In genomic region chr3:57562996-57563506, GRCm38 (mm10) we compare ENCODE assay signal across 20 mouse cellular contexts. TPM values are rescaled to one million over a fixed set of nuclear protein-coding genes. Genes with fewer than 3 reads are reported as not detected.
DNase-seq lines count a peak whose midpoint lies in the region; ATAC-seq and TF ChIP-seq lines count a peak whose summit lies in the region.
"Had no signal": no experiment of that assay in that cellular context is flagged by ENCODE, and none has a peak within 500 bp of the region (broad histone marks: within the 10 kb centered on the region; RNA-seq: fewer than 3 reads in every experiment).

No protein-coding gene starts in this region.

- no peaks in the 10 kb centered on the region for H3K9me3 ChIP-seq in heart, embryonic 12.5 days (replicated peaks)
- no peaks in the 10 kb centered on the region for H3K9me3 ChIP-seq in lung, postnatal 0 days (ENCODE audit: low read length)
- no peaks in the 10 kb centered on the region for H3K9me3 ChIP-seq in embryonic facial prominence, embryonic 12.5 days
- H3K9me3 ChIP-seq in limb, embryonic 15.5 days = no peaks in the 10 kb centered on the region
- H3K9me3 ChIP-seq: liver, embryonic 13.5 days had no signal

- H3K4me2 ChIP-seq in heart, embryonic 12.5 days = no peak overlapping the region
- H3K4me2 ChIP-seq in lung, postnatal 0 days (replicated peaks; ENCODE audit: low read depth, low read length) = no peak overlapping the region
- no peak overlapping the region for H3K4me2 ChIP-seq in embryonic facial prominence, embryonic 12.5 days (replicated peaks)
- H3K4me2 ChIP-seq in limb, embryonic 15.5 days = no peak overlapping the region
- H3K4me2 ChIP-seq: liver, embryonic 13.5 days; midbrain, embryonic 11.5 days had no signal

- H3K27ac ChIP-seq in heart, embryonic 12.5 days (ENCODE audit: poor library complexity, severe bottlenecking) = peak overlapping the region; percentile 23; the same call in 1 of the 2 replicates
- H3K27ac ChIP-seq in lung, postnatal 0 days (ENCODE audit: low read length) = no peak overlapping the region
- H3K27ac ChIP-seq in embryonic facial prominence, embryonic 12.5 days = peak overlapping the region; percentile 68
- 0 out of 2 replicates have a peak overlapping the region, but pooled peaks have one; percentile 24 for H3K27ac ChIP-seq in limb, embryonic 15.5 days
- H3K27ac ChIP-seq: forebrain, embryonic 10.5 days; liver, embryonic 13.5 days had no signal

- no peaks in the 10 kb centered on the region for H3K27me3 ChIP-seq in heart, embryonic 12.5 days (replicated peaks)
- H3K27me3 ChIP-seq in lung, postnatal 0 days (replicated peaks; ENCODE audit: insufficient read depth, low read length) = no peaks in the 10 kb centered on the region
- H3K27me3 ChIP-seq in embryonic facial prominence, embryonic 12.5 days = no peaks in the 10 kb centered on the region
- no peaks in the 10 kb centered on the region for H3K27me3 ChIP-seq in limb, embryonic 15.5 days
- H3K27me3 ChIP-seq: liver, embryonic 13.5 days; Patski had no signal

- no peak for TF ChIP-seq EP300 in lung, postnatal 0 days (IDR thresholded peaks at IDR 0.05)

- intact Hi-C loops in heart, postnatal 10 days (cut with DNase I) = no loop called here

- peaks cover 27% of the 10 kb centered on the region for H3K4me1 ChIP-seq in heart, embryonic 12.5 days (replicated peaks)
- no peaks in the 10 kb centered on the region; the same call in 1 of the 2 replicates for H3K4me1 ChIP-seq in lung, postnatal 0 days (ENCODE audit: insufficient read depth, low read depth, low read length)
- peaks cover 7% of the 10 kb centered on the region for H3K4me1 ChIP-seq in embryonic facial prominence, embryonic 12.5 days
- H3K4me1 ChIP-seq in limb, embryonic 15.5 days = peaks cover 16% of the 10 kb centered on the region
- H3K4me1 ChIP-seq: liver, embryonic 13.5 days had no signal

- peaks cover 24% of the 10 kb centered on the region for H3K36me3 ChIP-seq in heart, embryonic 12.5 days
- H3K36me3 ChIP-seq in lung, postnatal 0 days (ENCODE audit: insufficient read depth, low read length) = no peaks in the 10 kb centered on the region
- H3K36me3 ChIP-seq in embryonic facial prominence, embryonic 12.5 days = no peaks in the 10 kb centered on the region
- peaks cover 26% of the 10 kb centered on the region for H3K36me3 ChIP-seq in limb, embryonic 15.5 days
- H3K36me3 ChIP-seq: liver, embryonic 13.5 days had no signal

- 82% methylated on average over 6 of the region's 6 CpGs for WGBS in heart, embryonic 12.5 days
- 75% methylated on average over 6 of the region's 6 CpGs for WGBS in lung, postnatal 0 days
- WGBS in embryonic facial prominence, embryonic 12.5 days = 44% methylated on average over 6 of the region's 6 CpGs
- 49% methylated on average over 6 of the region's 6 CpGs for WGBS in limb, embryonic 15.5 days

- H3K9ac ChIP-seq in heart, embryonic 12.5 days = no peak overlapping the region
- no peak overlapping the region for H3K9ac ChIP-seq in lung, postnatal 0 days (replicated peaks; ENCODE audit: low read depth)
- H3K9ac ChIP-seq in embryonic facial prominence, embryonic 12.5 days = no peak overlapping the region
- no peak overlapping the region for H3K9ac ChIP-seq in limb, embryonic 15.5 days
- H3K9ac ChIP-seq: liver, embryonic 13.5 days had no signal

- DNase-seq in heart, postnatal 10 days = no peak
- peak; percentile 38 for DNase-seq in lung, postnatal 0 days (ENCODE audit: low spot score)
- no peak for DNase-seq in lung, postnatal 10 days
- no peak for DNase-seq in liver
- no peak for DNase-seq in right cerebral cortex, adult 2 months (ENCODE audit: low spot score in 2 of 2)
- DNase-seq: cerebellum, postnatal 10 days; gastrocnemius, postnatal 10 days; heart, adult 18-20 months; heart, postnatal 4 days; kidney, postnatal 4 days; liver, embryonic 13.5 days; thymus, postnatal 4 days had no signal

- no peak for ATAC-seq in heart, embryonic 12.5 days (ENCODE audit: insufficient number of reproducible peaks, low FRiP score)
- peak; percentile 55; the same call in 1 of the 2 replicates for ATAC-seq in lung, postnatal 0 days
- ATAC-seq in embryonic facial prominence, embryonic 12.5 days (ENCODE audit: insufficient number of reproducible peaks, insufficient read depth, low FRiP score, low TSS enrichment) = no peak
- ATAC-seq in limb, embryonic 15.5 days (ENCODE audit: insufficient number of reproducible peaks, low FRiP score, low TSS enrichment, low read depth) = no peak
- ATAC-seq: hindbrain, embryonic 16.5 days; intestine, postnatal 0 days; Patski had no signal

- H3K4me3 ChIP-seq in heart, embryonic 12.5 days = no peak overlapping the region
- H3K4me3 ChIP-seq in lung, postnatal 0 days (ENCODE audit: low read depth, low read length) = no peak overlapping the region
- H3K4me3 ChIP-seq in embryonic facial prominence, embryonic 12.5 days = no peak overlapping the region
- H3K4me3 ChIP-seq in limb, embryonic 15.5 days = no peak overlapping the region
- H3K4me3 ChIP-seq: forebrain, embryonic 10.5 days; liver, embryonic 13.5 days had no signal

- no peak for TF ChIP-seq CTCF in lung, postnatal 0 days (IDR thresholded peaks at IDR 0.05)

RNA-seq across cellular contexts. Expression of gene Wwtr1, which starts 12.7 kb away (rescaled TPM):
- 15.3 and 17.6 TPM in 2 replicates for polyA plus RNA-seq in heart, embryonic 12.5 days (2016; fragmentation: Nextera tagmentation; extraction: Ambion mirVana)
- total RNA-seq in heart, postnatal 10 days (2021) = 10 to 100 TPM; 81.0 to 83.0 TPM
- polyA plus RNA-seq in lung, postnatal 0 days (2015; fragmentation: Nextera tagmentation; extraction: Ambion mirVana) = 53.6 and 56.0 TPM in 2 replicates
- polyA plus RNA-seq in embryonic facial prominence, embryonic 12.5 days (2016; fragmentation: Nextera tagmentation; extraction: Ambion mirVana) = 14.5 and 16.5 TPM in 2 replicates
- 36.2 and 39.4 TPM in 2 replicates for polyA plus RNA-seq in limb, embryonic 15.5 days (2015; fragmentation: Nextera tagmentation; extraction: Ambion mirVana)
